Mouse (Mus musculus) right cerebral cortex, postnatal 10 days (tissue): Measurements from ENCODE around the gene Itgb1bp1.

Experiments
- DNase-seq, 2 experiments: peaks; one replicate each; pipeline ENCODE4 v3.0.0; 2021; ENCODE audit warnings: low spot score in 2 of 2

The Itgb1bp1 gene

DNA sequence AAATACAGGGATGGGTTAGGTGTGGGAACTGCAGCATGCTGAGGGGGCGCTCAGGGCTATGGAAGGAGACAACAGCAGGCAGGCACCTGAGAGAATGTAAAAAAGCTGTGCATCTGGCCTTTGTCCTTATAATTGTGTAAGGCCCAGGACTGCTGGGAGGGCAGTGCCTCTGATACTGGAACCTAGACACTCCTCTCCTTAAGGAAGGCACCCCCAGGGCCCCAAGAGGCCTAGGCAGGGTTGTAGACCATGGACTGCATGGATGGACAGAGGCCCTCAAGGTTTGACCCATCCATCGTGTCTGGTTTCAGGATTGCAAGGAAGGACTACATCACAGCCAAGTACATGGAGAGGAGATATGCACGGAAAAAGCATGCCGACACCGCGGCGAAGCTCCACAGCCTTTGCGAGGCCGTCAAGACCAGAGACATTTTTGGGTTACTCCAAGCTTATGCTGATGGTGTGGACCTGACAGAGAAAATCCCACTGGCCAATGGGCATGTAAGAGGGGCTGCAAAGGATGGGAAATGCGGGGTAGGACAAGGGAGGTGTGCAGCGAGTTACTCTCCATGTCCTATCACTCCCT is 41.6 kb downstream of the Itgb1bp1 start:
- DNase-seq = no peak

- DNase-seq = peak in 1 of 2 experiments; percentile 43
Observed at GRCm38 (mm10) chr12:21241965-21242364, 44.1 kb downstream of the Itgb1bp1 start.

DNA sequence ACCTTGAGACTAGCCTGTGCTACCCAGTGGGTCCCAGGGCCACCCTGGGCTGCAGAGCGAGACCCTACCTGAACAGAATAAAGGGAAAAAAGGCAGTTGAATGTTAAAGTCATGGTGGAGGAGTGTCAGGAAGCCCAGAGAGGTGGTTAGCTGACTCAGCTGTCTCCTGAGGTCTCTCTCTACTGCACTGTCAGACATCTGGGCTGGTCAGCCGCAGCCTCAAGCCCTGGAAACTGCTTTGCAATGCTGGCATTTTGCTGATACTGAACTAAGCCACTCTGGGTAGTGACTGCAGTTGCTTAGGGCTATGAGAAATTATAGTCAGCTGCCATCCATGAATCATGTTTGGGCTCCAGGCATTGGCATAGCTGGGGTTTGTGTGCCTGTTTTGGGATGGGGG is 51.5 kb downstream of the Itgb1bp1 start:
- DNase-seq = no peak

- no peak for DNase-seq
Observed at GRCm38 (mm10) chr12:21233727-21234126, 52.4 kb downstream of the Itgb1bp1 start.

GRCm38 (mm10) chr12:21229076-21229918 is 56.8 kb downstream of the Itgb1bp1 start:
- no peak for DNase-seq

GRCm38 (mm10) chr12:21228650-21229049 is 57.4 kb downstream of the Itgb1bp1 start:
- no peak for DNase-seq

- DNase-seq = peak; percentile 52 to 59
Observed at GRCm38 (mm10) chr12:21227076-21227980, 58.8 kb downstream of the Itgb1bp1 start.

GRCm38 (mm10) chr12:21226316-21226715 is 59.8 kb downstream of the Itgb1bp1 start:
- no peak for DNase-seq

GRCm38 (mm10) chr12:21225358-21225757 is 60.7 kb downstream of the Itgb1bp1 start:
- DNase-seq = no peak

DNA sequence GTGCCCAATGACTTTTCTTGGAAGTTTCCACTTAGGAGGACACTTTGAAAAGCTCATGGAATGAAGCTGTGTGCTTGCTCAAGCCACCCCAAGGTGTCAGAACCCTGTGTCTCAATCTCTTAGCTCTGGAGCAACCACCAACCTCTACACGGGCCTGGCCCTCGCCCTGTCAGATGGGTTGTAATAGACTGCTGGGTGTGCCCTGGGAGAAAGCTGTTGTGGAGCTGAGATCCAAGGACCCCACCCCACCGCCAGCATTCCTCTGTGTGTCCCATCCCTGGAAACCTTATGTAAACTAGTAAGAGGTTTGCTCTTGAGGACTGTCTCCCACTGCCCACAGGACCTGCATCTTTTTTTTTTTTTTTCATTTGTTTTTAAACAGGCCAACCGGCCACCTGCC is 62.2 kb downstream of the Itgb1bp1 start:
- DNase-seq = no peak

GRCm38 (mm10) chr12:21220596-21220995 is 65.5 kb downstream of the Itgb1bp1 start:
- DNase-seq = no peak

DNA sequence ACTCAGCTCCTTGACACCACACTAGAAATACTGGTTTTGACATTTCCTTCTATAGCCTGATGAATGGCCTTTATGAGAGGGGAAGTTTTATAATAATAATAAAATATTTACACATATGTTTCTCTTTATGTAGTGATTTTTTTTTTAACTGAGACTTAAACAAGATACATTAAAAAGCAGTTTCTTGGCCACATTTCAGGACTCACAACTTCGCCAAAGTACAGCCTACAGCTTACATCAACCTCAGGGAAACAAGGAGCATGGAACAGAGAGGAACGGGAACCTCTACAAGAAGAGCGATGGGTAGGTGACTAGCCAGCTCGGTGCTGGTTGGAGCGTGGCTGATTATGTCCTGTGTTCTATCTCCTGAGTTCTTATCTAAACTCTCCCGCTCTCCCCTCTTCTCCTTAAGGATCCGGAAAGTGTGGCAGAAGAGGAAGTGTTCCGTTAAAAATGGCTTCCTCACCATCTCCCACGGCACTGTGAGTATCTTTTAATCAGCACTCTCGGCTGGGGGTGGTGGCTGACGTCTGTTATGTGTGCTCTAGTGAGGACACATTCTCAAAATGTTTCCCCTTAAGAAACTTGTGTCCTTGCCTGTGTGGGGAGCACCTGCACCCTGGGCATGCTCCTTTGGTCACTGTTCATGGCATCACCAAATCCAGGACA is 68.2 kb downstream of the Itgb1bp1 start:
- DNase-seq = no peak

GRCm38 (mm10) chr12:21214551-21215165 is 71.4 kb downstream of the Itgb1bp1 start:
- DNase-seq = no peak

- no peak for DNase-seq
Observed at GRCm38 (mm10) chr12:21212876-21213275, 73.2 kb downstream of the Itgb1bp1 start.

- no peak for DNase-seq
Observed at GRCm38 (mm10) chr12:21209273-21209672, 76.8 kb downstream of the Itgb1bp1 start.

DNA sequence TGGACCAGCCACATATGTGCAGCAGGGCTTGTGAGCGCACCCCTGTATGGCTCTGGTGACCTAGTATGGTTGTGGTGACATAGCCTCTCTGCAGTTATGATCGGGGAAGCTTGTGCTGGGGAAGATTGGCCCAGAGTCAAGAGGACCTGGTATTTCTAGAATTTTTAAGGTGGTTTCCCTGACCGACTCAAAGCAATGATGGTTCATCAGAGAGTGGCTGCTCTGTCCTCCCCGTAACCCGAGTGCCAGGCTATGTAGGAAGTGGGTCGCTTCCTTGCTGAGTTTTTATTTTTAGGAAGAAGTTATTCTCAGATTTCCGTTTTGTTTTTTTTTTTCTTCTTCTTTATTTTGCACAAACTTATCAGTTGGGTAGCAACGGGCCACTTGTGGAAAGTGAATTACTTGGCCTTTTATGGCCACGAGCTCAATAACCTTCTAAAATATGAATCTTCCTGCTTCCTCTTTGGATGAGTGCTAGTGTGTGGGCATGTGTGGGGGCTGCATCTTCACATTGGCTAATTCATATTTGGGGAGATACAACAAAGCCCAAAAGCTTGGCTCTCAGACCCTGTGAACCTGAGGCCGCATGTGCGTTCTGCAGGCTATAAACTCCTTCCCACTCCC is 77.8 kb downstream of the Itgb1bp1 start:
- no peak for DNase-seq

GRCm38 (mm10) chr12:21207422-21207821 is 78.7 kb downstream of the Itgb1bp1 start:
- DNase-seq = no peak

- no peak for DNase-seq
Observed at GRCm38 (mm10) chr12:21205799-21206198, 80.3 kb downstream of the Itgb1bp1 start.

- peak in 1 of 2 experiments; percentile 50 for DNase-seq
Observed at GRCm38 (mm10) chr12:21204701-21205312, 81.3 kb downstream of the Itgb1bp1 start.
